Mouse (Mus musculus) thymus, adult 2 months (tissue): ENCODE measurements around the gene Gm5475. TPM values are rescaled to one million over a fixed set of nuclear protein-coding genes. Genes with fewer than 3 reads are reported as not detected.

Experiments
- DNase-seq: peaks from one replicate; pipeline ENCODE4 v3.0.0; 2021
- H3K27ac ChIP-seq: fragments of 200-500 bp; 2 replicates; pipeline ENCODE4 v1.5.1; 2012; ENCODE audit warnings: low read length, control low read depth; ENCODE audit not compliant: control insufficient read depth, insufficient read depth
- H3K27me3 ChIP-seq: fragments of 200-500 bp; 2 replicates; pipeline ENCODE4 v1.6.1; 2012; ENCODE audit warnings: mild to moderate bottlenecking, low read length, moderate library complexity, mixed read lengths; ENCODE audit not compliant: control insufficient read depth, insufficient read depth
- H3K36me3 ChIP-seq: fragments of 200-500 bp; 2 replicates; pipeline ENCODE4 v1.6.1; 2012; ENCODE audit warnings: mild to moderate bottlenecking, low read length, moderate library complexity; ENCODE audit not compliant: control insufficient read depth, insufficient read depth
- H3K4me1 ChIP-seq: fragments of 200-500 bp; replicated peaks from 2 replicates; pipeline ENCODE4 v1.6.1; 2012; ENCODE audit warnings: low read length; ENCODE audit not compliant: control insufficient read depth, insufficient read depth
- H3K4me3 ChIP-seq: fragments of 200-500 bp; 2 replicates; pipeline ENCODE4 v1.5.1; 2012; ENCODE audit warnings: mild to moderate bottlenecking, low read length, control low read depth, moderate library complexity; ENCODE audit not compliant: control insufficient read depth, insufficient read depth
- CTCF ChIP-seq: fragments of 200-500 bp; IDR thresholded peaks from 2 replicates; pipeline ENCODE4 v1.5.1; 2012; ENCODE audit warnings: mild to moderate bottlenecking, control low read depth, low read length, moderate library complexity, borderline replicate concordance; ENCODE audit not compliant: control insufficient read depth, poor library complexity, insufficient read depth; ENCODE audit errors: extremely low read depth
- POLR2A ChIP-seq: fragments of 200-500 bp; IDR thresholded peaks from 2 replicates; pipeline ENCODE4 v1.6.1; 2012; ENCODE audit warnings: mild to moderate bottlenecking, low read length, control low read depth, moderate library complexity; ENCODE audit not compliant: control insufficient read depth, poor library complexity, insufficient read depth; ENCODE audit errors: extremely low read depth
- WGBS: fragments of 180-500 bp; shearing (Covaris S2); methylation state at CpG from one replicate; pipeline ENCODE4 v1.1.7; 2018; 5-methylcytosine and 5-hydroxymethylcytosine counted together
- polyA plus RNA-seq: library from polyadenylated mRNA; depleted of rRNA; stranded (reverse); fragments of >200 nt; gene quantifications from 2 replicates; pipeline ENCODE4 v1.2.3, GENCODE M21; 2012; rRNA removed

Gene Gm5475
- polyA plus RNA-seq, 1 experiment, result 0.05 TPM

DNA sequence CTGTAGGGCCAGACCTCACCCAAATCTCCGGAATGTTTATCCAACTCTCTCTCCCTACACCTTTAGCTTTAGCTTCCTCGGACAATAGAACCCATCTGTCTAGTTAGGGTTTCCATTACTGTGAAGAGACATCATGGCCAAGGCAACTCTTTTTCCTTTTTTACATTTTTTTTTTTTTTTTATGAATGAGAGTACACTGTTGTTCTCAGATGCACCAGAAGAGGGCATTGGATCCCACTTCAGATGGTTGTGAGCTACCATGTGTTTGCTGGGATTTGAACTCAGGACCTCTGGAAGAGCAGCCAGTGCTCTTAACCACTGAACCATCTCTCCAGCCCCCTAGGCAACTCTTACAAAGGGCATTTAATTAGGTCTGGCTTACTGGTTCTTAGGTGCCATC is 43.5 kb downstream of the Gm5475 start:
- Histone ChIP-seq H3K4me1 (peaks cover 22% of the 10 kb centered on the region), H3K4me3 (no peak overlapping the region), H3K27me3 (no peaks in the 10 kb centered on the region), H3K27ac (no peak overlapping the region), H3K36me3 (no peaks in the 10 kb centered on the region)
- no peak for DNase-seq
- TF ChIP-seq POLR2A (no peak), CTCF (no peak)
- WGBS, result 88% methylated on average over 2 of the region's 2 CpGs

DNA sequence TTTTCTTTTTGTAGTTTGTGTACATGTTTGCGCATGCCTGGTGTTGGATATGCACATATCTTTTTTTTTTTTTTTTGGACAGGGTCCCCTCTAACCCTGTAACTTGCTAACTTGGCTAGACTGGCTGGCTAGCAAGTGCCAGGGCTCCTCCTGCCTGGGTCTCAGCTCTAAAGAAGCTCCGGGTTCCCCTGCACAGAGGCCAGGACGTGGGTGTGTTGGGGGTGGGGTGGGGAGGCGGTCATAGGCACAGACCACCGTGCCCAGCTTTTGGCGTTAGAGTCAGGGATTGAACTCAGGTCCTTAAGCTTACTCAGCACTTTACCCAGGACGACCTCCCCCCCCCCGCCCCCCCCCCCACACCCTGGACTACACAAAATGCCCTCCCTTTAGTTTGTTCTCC is 45.8 kb downstream of the Gm5475 start:
- WGBS, result 35% methylated on average over 8 of the region's 8 CpGs
- no peak overlapping the region for H3K27ac ChIP-seq

GRCm38 (mm10) chr15:100468295-100469188 is 46.6 kb downstream of the Gm5475 start, which contains the start of gene Letmd1:
Gene Letmd1 (plus strand): TSS chr15:100469023.
- TF ChIP-seq CTCF, result peak; percentile 100
- peak; percentile 88 for TF ChIP-seq POLR2A
- Histone ChIP-seq H3K27ac (no peak within 1 kb of the TSS), H3K27me3 (no peaks in the 10 kb centered on the region), H3K4me3 (peak within 1 kb of the TSS; percentile 80), H3K36me3 (peaks cover 2% of the 10 kb centered on the region; the same call in 1 of the 2 replicates), H3K4me1 (peaks cover 12% of the 10 kb centered on the region)
- WGBS, result 1% methylated on average over 84 of the region's 84 CpGs
- DNase-seq, result peak; percentile 89

More for the DNA sequence above, 45.8 kb downstream of the Gm5475 start:
- no peaks in the 10 kb centered on the region; the same call in 1 of the 2 replicates for H3K36me3 ChIP-seq
- no peaks in the 10 kb centered on the region for H3K27me3 ChIP-seq
- H3K4me1 ChIP-seq, result peaks cover 12% of the 10 kb centered on the region
- no peak for DNase-seq
- H3K4me3 ChIP-seq, result no peak overlapping the region
- no peak for TF ChIP-seq CTCF
- no peak for TF ChIP-seq POLR2A

DNA sequence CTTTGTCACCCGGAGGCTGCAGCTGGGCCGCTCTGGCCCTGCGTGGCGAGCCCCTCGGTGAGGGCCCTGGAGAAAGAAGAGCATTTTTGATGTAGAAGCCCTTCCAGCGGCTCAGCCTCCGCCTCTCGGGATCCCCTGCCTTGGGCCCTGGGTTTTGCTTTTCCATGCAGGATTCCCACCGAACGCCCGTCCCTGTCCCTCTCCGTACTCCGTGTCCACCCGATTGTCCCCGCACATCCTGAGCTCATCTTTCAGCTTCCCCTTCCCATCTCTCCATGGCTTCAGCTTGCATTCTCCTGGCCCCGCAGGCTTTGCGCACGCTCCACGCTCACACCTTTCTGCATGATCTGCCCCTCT is 47.2 kb downstream of the Gm5475 start:
- Histone ChIP-seq H3K27me3 (no peaks in the 10 kb centered on the region), H3K36me3 (peaks cover 3% of the 10 kb centered on the region; the same call in 1 of the 2 replicates), H3K4me1 (peaks cover 12% of the 10 kb centered on the region), H3K4me3 (peak overlapping the region; percentile 80), H3K27ac (no peak overlapping the region)
- no peak for DNase-seq
- no peak for TF ChIP-seq CTCF
- TF ChIP-seq POLR2A, result no peak
- 1% methylated on average over 19 of the region's 19 CpGs for WGBS

- Histone ChIP-seq H3K27me3 (no peaks in the 10 kb centered on the region), H3K4me3 (no peak overlapping the region), H3K4me1 (peaks cover 12% of the 10 kb centered on the region), H3K27ac (no peak overlapping the region), H3K36me3 (peaks cover 10% of the 10 kb centered on the region)
- DNase-seq, result no peak
- 84% methylated on average over 10 of the region's 10 CpGs for WGBS
- TF ChIP-seq CTCF (no peak), POLR2A (no peak)
Measured at GRCm38 (mm10) chr15:100470037-100470436, 48.1 kb downstream of the Gm5475 start.

GRCm38 (mm10) chr15:100473926-100474503 is 52.1 kb downstream of the Gm5475 start:
- no peak for TF ChIP-seq POLR2A
- TF ChIP-seq CTCF, result no peak
- no peaks in the 10 kb centered on the region for H3K27me3 ChIP-seq
- WGBS, result 96% methylated on average over 7 of the region's 7 CpGs
- peaks cover 36% of the 10 kb centered on the region for H3K36me3 ChIP-seq
- H3K4me1 ChIP-seq, result peaks cover 7% of the 10 kb centered on the region
- H3K4me3 ChIP-seq, result no peak overlapping the region
- no peak overlapping the region for H3K27ac ChIP-seq
- no peak for DNase-seq

Other genes starting within 250 kb of the Gm5475 start
- gene Atf1, start 194.3 kb upstream of the Gm5475 start, polyA plus RNA-seq, result 86.4 and 110 TPM in 2 replicates
- not detected in 2 replicates for gene Tmprss12, start 141.3 kb upstream of the Gm5475 start, polyA plus RNA-seq
- 18.9 TPM in 2 replicates for gene Mettl7a1, start 118.0 kb upstream of the Gm5475 start, polyA plus RNA-seq
- gene Mettl7a3, start 87.2 kb upstream of the Gm5475 start, polyA plus RNA-seq, result 0.05 TPM in 1 of 2 replicates, not detected in the other
- gene Methig1, start 69.0 kb upstream of the Gm5475 start, polyA plus RNA-seq, result not detected in 2 replicates
- gene Mettl7a2, start 68.9 kb upstream of the Gm5475 start, polyA plus RNA-seq, result not detected in 2 replicates
- not detected in 2 replicates for gene Higd1c, start 57.6 kb upstream of the Gm5475 start, polyA plus RNA-seq
- 46.4 and 54.1 TPM in 2 replicates for gene Slc11a2, start 2.9 kb downstream of the Gm5475 start, polyA plus RNA-seq
- 83.1 and 101 TPM in 2 replicates for gene Letmd1, start 46.9 kb downstream of the Gm5475 start, polyA plus RNA-seq
- 8.7 and 9.6 TPM in 2 replicates for gene Csrnp2, start 73.3 kb downstream of the Gm5475 start, polyA plus RNA-seq
- gene Tfcp2, start 129.9 kb downstream of the Gm5475 start, polyA plus RNA-seq, result 7.7 and 8.2 TPM in 2 replicates
- 184 and 203 TPM in 2 replicates for gene Pou6f1, start 177.8 kb downstream of the Gm5475 start, polyA plus RNA-seq
- gene Dazap2, start 193.2 kb downstream of the Gm5475 start, polyA plus RNA-seq, result 1,016 and 1,115 TPM in 2 replicates
- gene Smagp, start 214.8 kb downstream of the Gm5475 start, polyA plus RNA-seq, result 11.0 and 11.7 TPM in 2 replicates
- gene Bin2, start 247.4 kb downstream of the Gm5475 start, polyA plus RNA-seq, result 114 and 131 TPM in 2 replicates